Mouse (Mus musculus) megakaryocyte, embryonic 14.5 days (primary cell): ENCODE results near the gene Prune2.

Experiments
- FLI1 ChIP-seq: IDR thresholded peaks from 2 replicates; pipeline ENCODE4 v1.6.1; 2012; ENCODE audit warnings: low read length, inconsistent platforms, mixed read lengths
- GATA1 ChIP-seq: IDR thresholded peaks from 3 replicates; pipeline ENCODE4 v1.6.1; 2012; ENCODE audit warnings: mixed read lengths, low read length, inconsistent platforms, borderline replicate concordance

- no peak for TF ChIP-seq GATA1
- TF ChIP-seq FLI1, result no peak
Observed at GRCm38 (mm10) chr19:17159676-17160075, 203.8 kb downstream of the Prune2 start.
